Mouse (Mus musculus) ovary, postnatal 10 days (tissue): ENCODE measurements around the gene Tent4b.

Experiments
- DNase-seq: peaks from one replicate; pipeline ENCODE4 v3.0.0; 2022; ENCODE audit warnings: low spot score

Gene Tent4b

DNA sequence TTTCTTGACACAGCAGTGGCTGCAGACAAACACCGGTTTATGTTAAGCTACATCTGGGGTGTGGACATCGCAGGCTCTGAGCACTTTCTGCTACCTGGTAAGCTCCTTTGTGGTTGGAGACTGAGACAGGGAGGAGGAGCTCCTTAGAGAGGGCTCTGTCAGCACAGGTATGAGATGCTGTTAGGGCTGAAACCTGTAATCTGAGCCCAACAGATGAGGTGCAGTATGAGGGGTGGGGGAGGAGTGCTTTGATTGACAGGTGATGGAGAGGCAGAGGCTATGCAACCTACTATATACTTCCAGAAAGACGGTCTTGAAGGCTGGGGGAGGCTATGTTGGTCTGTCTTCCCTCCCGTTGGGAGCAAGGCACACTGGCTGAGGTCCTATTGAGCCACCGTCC lies 80.2 kb downstream of the Tent4b start:
- DNase-seq, result no peak

DNA sequence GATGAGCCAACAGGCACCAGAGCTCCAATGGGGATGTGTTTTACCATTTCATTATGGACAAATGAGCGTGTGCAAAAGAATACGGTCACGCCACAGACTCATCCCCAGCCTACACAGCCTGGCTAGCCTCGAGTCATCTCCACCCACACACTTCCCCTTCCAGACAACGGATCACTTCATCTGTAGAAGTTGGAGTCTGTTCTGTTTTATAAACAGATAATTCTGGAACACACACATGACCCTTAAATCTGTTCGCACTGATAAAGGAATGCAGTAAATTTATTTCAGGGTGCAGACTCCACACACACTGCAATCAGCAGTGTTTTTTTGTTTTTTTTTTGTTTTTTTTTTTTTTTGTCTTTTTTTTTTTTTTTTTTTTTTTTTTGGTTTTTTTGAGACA lies 80.7 kb downstream of the Tent4b start:
- DNase-seq, result no peak

DNA sequence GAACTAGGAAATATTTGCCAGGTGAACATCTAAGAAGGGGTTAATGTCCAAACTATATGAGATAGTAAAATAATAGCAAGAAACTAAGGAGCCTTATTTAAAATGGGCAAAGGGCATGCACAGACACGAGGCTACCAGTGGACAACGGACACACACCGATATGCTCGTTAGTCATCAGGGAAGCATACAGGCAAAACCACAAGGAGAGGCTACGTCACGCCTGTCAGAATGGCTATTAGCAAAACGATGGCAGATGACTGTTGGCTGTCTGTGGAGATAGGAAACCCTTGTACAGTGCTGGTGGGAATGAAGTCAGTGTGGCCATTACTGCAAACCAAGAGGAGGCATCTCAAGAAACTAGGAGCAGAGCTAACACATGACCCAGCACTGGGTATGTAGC lies 81.9 kb downstream of the Tent4b start:
- DNase-seq, result no peak

DNA sequence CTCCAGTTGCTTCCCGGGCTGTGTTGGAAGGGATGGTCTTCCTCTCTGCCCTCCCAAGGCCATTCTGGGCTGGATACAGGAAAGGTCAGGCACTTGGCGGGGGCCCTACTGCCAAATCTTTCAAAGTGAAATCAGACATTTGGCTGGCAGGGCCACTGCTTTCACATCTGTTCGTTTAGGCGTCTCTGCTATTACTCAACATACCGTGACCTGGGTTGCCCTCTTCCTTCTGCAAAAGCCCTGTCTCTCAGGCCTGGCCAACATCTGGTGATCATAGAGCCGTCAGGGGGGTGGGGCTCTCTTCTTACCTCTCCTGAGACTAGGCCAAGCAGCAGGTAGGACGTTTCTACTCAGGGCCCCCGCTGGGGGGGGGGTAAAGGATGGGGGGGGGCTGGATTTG lies 83.7 kb downstream of the Tent4b start:
- DNase-seq, result no peak

DNA sequence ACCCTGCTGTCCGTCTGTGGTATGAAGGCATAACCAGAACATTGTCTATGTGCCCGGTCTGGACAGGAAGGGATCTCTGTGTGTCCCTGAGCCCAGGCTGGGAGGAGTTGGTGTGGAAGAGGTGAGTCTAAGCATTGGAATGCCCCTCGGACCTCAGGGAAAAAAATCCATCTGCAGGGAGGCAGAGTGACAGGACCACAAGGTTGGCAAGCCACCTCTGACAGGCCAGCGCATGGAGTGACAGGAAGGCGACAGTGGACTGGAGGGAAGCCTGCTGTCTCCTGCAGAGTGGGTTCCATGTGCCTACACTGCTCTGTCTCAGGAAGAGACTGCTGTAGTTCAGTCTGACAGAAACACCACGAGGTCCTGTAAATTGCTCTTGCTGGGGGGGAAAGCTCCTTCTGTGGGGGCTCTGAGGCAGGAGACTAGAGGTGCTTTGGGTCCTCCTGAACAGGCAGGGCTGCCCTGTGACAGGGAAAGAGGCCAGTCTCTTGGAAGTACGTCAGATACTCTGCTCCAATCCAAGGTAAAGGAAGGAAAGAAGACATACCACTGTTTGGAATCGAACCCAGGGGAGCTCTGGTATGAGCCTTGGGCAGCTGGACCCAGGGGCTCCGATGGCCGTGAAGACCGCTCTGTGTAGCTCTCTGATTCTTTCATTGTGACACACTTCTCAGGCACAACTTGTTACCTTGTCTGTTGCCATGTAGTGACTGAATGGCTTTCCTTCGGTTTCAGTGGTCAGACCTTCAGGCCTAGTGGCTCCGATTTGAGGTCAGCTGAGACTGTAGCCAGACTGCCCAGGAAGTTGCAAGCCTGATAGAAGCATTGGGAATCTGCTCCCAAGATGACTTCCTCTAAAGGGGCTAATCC lies 84.5 kb downstream of the Tent4b start:
- DNase-seq, result no peak

DNA sequence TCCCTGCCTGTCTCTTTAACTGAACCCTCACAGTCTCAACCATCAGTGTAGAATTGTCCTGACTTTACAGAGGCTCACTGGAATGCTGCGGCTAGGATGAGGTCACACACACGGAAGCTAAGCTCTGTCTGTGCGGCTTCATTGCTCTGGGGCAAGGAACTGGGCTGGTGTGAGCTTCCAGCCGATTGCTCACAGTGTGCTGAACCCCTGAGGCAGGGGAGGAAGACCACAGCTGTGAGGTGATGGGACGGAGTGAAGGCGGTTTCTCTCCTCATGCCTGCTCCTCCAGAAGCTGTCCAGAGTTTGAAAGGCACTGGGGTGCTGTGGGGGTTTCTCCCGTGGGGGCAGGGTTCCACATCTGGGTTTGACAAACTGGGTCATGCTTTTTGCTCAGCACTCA lies 85.7 kb downstream of the Tent4b start:
- no peak for DNase-seq

DNA sequence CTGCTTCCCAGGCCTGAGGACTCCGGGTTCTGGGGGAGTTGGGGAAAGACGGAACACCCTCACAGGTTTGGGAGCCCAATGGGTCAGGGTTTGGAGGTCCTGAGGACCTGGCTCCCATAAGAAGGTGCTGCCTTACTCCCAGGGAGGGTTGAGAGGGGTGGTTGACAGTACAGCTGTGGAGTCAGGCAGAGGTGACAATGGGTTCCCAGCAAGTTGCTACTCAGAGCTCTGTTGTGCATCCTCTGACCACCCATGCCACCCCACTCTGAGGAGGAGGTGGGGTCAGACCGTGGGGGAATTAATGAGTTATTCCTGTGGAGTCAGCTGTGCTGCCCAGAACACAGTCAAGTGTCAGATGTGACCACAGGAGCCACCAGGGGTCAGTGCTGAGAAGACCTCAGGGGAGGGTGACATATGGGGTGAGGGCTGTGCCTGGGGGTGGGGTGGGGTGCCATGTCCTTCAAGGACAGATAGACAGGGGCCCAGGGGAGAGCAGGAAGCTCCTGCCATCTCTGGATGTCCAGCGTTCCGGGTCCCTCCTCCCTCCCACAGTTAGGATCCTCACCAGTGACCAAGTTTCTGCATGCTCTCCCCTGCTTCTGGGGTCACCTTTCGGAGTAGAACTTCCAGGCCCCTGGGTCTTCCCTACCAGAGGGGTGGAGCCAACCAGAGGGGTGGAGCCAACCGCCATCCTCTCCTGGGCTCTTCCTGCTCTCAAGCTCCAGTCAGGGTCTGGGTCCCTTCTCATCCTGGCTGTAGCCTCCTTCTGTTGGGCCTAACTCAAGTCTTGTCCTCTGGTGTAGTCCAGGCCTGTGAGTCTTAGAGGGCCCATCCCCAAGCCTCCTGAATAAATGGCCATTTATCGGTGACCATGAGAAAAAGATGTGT lies 86.7 kb downstream of the Tent4b start:
- DNase-seq, result no peak

DNA sequence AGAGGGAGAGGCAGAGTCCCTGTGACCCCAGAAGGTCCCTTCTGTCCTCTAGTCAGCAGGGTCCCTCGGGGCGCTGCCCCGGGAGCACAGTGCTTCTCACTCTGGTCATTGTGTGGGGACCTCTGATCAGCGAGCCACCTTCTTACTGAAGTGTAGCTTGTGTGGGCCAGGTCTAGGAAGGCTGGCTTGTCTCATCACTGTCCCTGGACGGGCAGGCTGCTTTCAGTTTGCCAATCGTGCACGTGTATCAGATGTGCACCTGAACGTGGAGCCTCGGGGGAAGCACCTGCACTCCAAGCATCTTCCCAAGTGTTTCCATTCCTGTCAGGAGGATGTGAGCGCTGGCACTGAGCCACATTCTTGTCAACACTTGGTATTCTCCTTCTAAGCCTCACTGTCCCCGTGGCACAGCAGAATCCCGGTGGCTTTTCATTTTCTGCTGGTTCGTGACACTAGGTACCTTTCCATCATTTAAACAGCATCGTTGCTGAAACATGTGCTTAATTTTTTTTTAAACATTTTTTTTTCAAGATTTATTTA lies 87.5 kb downstream of the Tent4b start:
- DNase-seq, result no peak

DNA sequence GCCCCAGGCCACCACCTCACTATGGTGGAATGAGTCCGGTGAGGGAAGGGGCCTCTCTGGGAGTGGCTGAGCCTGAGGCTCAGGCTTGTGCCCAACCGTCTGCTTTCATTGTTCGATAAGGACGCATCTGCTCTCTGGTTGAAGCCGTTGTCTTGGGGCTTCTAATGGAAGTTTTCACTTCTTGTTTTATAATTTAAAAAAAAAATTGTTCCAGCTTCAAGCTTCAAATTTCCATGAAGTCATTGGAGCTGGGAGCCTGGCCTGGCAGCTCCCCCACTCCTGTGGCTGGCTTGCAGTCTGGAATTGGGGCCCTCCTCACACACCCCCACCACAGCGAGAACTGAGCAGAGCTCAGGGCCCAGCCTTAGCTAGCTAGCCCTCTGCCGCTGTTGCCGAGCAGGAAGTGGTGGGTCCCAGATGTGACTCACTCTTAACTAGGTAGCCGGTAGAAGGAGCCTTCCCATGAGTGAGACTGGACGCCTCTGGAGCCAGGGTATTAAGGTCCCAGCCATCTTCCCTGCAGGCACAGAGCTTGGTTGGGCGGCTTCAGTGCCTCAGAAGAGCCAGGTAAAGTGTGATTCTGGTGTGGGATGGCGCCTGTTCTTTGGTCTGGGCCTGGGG lies 89.7 kb downstream of the Tent4b start:
- no peak for DNase-seq

DNA sequence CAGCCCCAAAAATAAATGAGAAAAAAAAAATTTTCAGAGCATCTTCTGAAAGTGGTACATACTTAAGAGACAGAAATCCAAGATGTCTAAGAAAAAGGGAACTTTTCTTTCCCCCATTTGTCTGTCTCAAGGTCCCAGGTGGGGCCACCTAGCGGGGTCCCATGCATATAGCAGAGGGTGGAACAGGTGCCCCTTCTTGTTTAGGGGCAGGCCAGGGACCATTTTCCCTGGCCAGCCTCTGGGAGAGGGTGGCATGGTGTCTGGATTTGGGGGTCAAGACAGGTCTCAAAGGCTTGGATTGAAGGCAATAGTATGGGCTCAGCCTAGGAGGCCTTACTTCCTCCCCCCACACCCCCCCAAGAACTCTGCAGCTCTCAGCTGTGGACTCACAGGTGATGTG lies 90.9 kb downstream of the Tent4b start:
- no peak for DNase-seq

DNA sequence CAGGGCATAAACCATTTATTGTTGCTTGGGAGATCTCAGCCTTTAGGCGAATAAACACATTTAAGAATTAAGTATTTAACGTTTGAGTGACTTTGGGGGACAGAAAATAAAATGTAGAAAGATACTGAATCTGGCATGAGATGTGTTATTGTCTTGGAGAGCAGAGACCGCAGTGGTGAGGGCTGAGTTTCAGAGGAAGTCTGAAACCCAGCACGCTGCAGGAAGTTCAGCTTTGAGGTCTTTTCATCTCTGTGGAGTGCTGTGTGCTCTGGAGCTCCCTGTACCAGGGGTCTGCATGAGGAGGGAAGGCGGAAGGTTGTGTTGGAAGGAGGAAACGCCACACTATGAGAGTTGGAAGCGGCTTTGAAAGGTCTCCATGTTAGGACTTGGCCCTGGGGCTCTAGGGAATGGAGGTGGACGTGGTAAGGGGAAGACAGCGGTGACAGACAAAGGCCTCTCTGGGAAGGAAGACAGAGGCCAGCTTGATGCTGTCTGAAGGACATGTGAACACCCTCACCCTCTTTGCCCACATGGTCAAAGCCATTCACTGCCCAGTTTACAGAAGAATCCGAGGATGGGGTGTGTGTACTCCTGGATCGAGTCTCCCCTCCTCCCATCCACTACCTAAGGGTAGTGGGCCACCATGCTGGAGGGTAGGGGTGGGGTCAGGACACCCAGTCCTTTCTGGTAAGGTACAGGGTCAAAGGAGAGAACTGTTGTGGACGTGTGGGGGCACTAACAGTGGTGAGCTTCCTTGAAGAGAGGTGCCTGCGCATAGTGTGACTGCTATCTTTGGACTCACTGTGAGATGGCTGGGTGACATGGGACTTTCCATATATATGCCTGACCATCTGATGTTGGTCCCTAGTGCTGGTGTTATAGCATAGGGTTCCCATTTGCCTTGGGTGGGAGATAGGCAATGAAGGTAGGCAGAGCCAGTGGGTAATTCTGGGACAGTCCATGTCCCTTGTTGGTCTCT lies 91.6 kb downstream of the Tent4b start:
- no peak for DNase-seq

DNA sequence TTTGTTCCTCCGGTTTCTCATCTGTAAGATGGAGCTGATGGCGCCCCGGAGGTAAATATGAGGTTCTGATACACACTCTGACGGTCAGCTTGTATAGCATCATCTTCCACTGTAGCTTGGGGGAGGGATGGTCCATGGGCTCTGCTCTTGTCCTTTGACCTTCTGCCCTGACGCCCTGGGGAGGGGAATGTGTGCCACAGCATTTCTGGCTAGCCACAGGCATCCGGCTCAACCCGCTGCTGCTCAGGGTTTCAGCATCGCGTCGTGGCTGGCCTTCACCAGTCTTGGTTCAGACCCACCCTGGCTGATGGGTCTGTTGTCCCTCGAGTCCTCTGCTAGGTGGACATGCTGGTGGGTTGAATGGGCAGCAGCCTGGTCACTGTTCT lies 92.3 kb downstream of the Tent4b start:
- no peak for DNase-seq

DNA sequence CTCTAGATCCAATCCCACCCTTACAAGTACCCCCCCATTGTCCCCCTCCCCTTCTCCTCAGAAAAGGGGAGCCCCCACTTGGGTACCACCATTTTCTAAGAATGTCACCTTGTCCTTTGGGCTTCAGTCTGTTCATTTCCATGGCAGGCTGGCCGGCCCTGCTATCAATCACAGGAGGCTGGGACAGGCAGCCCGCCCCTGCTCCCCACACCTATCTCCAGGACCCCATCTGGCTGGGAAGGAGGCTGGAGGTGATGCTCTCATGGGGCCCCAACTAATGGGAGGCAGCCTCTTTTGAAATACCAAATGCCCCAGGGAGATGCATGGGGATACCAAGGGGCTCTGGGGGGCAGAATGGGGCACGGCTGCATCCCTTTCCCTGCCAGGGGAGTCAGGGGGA lies 93.9 kb downstream of the Tent4b start:
- no peak for DNase-seq

DNA sequence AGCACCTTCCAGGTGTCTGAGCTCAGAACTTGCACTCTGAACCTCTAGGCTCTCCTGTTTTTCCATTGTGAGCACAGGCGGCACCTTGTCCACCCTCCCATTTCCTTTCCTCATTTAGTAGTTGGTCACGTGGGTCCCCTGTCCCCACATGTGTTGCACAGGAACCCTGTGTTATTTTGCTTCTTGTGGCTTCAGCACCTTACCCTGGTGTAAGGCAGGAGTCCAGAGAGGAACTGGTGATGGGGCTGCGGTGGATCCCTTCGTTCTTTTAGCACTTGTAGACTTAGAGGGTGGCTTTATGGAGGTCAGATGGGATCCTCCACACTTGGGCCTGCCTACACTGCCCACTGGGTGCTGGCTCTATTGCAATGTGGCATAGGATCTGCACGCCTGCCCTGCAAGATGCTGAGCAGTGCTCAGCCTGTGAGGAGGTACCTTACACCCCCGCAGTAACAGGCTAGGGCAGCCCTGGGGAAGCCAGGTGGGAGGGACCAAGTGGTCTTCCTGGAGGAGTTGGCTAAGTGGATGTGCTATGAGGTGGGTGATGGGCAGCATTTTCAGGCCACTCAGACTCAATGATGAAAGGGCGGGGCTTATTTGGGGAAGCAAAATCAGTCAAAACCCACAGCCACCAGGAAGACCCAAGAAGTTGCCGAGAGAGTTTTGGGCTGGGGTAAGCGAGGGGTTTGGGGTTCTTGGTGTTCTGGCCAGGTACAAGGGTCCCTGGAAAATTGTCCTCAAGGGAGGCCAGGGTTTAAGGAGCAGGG lies 94.8 kb downstream of the Tent4b start:
- no peak for DNase-seq

DNA sequence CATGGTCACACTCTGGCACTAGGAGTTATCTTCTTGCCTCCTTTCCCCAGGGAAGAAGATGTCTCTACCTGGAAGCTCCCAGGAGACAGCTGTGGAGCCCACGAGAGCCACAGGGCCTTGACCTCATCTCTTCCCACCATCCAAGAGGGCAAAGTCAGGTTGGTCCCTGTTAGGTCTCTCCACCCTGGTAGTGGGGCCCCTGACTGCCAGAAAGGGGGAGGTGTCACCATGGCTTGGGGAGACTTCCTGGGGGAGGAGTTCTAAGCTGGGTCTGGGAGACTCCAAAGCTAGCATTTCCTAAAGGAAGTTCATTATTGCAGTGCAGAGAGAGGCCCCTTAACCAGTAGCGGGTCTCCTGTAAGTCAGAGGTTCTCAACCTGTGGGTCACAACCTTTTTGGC lies 96.0 kb downstream of the Tent4b start:
- DNase-seq, result no peak

DNA sequence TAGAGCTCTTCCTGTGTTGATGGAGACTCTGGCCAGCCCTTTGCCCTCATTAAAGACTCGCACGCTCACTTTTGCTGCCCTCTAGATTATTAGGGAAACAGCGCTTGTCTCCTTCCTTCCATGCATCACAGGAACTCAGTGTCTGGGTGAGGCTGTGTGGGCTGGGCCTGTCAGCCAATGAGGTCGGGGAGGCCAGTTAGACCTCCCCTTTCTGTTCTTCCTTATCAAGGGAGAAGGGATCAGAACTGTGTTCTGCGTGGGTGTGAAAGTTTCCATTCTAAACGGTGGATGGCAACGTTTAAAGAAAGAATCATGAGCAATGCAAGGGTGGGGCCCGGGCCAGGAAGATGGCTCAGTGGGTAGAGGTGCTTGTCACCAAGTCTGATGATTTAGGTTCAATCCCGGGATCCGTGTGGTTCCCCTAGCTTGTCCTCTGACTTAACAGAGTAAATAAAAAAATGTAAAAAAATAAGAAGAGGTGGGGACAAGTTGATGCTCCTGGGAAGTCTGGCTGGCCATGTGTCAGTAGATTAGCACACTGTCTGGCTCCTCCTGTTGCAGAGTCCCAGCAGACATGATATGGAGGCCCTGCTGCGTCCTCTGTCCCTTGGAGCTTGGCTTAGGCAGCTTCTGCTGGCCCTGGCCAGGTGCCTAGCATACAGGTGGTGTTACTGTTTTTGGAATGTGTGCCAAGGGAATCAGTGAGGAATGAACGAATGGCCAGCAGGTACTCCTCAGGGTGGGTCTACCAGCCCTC lies 99.1 kb downstream of the Tent4b start:
- no peak for DNase-seq

DNA sequence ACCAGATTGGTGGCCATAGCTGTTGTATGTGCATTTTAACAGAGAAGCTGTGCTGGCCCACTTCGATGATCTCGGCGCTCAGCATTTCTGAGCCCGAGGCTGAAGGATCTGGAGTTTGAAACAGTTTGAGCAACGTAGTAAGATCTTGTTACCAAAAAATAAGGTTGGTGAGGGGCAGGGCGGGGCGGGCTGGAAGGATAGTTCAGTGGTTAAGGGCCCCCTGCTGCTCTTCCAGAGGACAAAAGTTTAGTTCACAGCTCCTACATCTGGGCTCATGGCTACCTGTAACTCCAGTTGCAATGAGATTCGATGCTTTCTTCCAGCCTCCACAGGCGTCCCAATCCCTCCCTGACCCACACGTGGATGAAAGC lies 99.7 kb downstream of the Tent4b start:
- DNase-seq, result no peak

DNA sequence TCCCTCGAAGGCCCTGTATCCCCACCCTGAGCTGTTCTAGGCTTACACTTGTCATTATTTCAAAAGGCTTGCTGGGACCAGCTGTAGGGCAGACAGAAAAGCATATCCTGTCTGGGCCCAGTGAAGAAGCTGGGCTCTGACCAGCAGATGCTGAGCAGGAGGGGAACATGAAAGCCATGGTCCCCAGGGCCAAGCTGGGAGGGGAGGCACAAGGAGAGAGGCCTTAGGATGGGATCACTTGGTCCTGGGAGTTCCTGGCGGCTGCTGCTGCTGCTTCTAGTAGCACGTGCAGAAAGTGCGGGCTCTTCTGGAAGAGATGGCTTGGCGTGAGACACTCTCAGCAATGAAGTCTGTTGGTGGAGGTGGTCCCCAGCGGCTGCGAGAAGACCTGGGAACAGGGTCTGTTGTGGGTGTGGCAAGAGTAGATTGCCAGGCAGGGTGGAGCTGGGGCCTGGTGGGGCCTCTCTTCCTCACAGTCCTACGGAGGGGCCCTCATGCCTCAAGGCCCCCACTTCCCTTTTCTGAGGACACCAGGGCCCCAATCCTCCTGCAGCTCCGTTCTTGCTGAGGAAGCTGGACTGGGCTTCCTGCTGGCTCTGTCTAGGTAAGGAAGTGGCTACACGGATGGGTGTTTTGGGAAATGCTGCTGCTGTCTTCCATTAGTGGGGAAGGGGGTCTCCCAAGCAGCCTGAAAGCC lies 101.0 kb downstream of the Tent4b start:
- no peak for DNase-seq
